Mouse (Mus musculus) lung, adult 2 months (tissue): ENCODE measurements around the gene Fdxacb1. TPM values are rescaled to one million over a fixed set of nuclear protein-coding genes. Genes with fewer than 3 reads are reported as not detected.

Source experiments
- DNase-seq: peaks from one replicate; pipeline ENCODE4 v3.0.0; 2022
- H3K4me1 ChIP-seq: fragments of 200-500 bp; 2 replicates; pipeline ENCODE4 v1.6.1; 2011; ENCODE audit warnings: low read length; ENCODE audit not compliant: control insufficient read depth, insufficient read depth
- H3K4me3 ChIP-seq: fragments of 200-500 bp; replicated peaks from 2 replicates; pipeline ENCODE3; 2011; ENCODE audit warnings: low read depth, mild to moderate bottlenecking, control low read depth, low read length; ENCODE audit errors: extremely low read depth
- CTCF ChIP-seq: fragments of 200-500 bp; IDR thresholded peaks from 2 replicates; pipeline ENCODE4 v1.5.1; 2011; ENCODE audit warnings: mild to moderate bottlenecking, low read length, control low read depth; ENCODE audit not compliant: insufficient read depth
- POLR2A ChIP-seq: fragments of 200-500 bp; IDR thresholded peaks from 2 replicates; pipeline ENCODE4 v1.6.1; 2011; ENCODE audit warnings: low read depth, mild to moderate bottlenecking, control low read depth, low read length, borderline replicate concordance; ENCODE audit errors: extremely low read depth
- WGBS: fragments of 180-500 bp; shearing (Covaris S2); methylation state at CpG from one replicate; pipeline ENCODE4 v1.1.7; 2018; 5-methylcytosine and 5-hydroxymethylcytosine counted together
- polyA plus RNA-seq: library from polyadenylated mRNA; depleted of rRNA; stranded (reverse); fragments of >200 nt; gene quantifications from 2 replicates; pipeline ENCODE4 v1.2.3, GENCODE M21; 2012

Gene Fdxacb1
- polyA plus RNA-seq, 1 experiment = 5.0 TPM

DNA sequence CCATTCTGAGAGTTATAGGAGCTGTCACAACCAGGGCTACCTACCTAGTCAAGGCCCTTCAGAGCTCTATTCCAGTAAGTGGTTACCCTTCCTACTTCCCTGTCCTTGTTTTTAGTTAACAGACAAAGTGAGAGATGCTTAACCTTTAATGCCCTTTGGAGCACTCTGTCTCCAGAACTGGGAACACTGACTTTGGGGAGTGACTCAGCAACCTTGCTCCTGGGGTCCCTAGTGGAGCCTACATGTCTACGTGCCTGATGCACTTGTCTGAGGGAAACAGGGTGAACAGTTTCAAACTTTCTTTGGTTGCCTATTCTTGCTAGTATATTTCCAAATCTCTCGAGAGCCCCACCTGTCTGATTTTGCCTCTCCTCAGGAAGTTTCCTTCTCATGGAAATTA lies 25.3 kb upstream of the Fdxacb1 start:
- WGBS = 38% methylated on average over 2 of the region's 2 CpGs
- Histone ChIP-seq H3K4me3 (no peak overlapping the region), H3K4me1 (peaks cover 5% of the 10 kb centered on the region; the same call in 1 of the 2 replicates)
- no peak for DNase-seq
- TF ChIP-seq POLR2A (no peak), CTCF (no peak)

DNA sequence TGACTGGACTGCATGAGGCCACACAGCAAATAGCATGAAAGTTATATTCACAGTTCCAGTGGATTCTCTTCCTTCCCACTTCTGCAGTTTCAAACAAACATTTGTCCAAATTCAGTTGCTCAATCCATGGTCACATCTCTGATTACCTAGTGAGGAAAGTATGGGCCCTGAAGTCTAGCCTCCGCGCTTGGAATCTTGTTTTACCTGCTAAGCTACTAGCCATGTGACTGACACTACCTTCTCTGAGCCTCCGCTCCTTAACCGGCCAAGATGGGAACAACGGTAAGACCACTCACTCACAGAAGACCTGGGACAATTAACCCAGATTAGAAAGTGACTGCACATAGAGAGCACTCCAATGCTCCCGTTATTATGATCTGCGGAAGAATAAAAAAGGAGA lies 22.2 kb upstream of the Fdxacb1 start:
- Histone ChIP-seq H3K4me3 (peak overlapping the region; percentile 81), H3K4me1 (peaks cover 6% of the 10 kb centered on the region; the same call in 1 of the 2 replicates)
- WGBS = 30% methylated on average over 7 of the region's 7 CpGs
- no peak for TF ChIP-seq CTCF
- TF ChIP-seq POLR2A = no peak
- peak; percentile 56 for DNase-seq

GRCm38 (mm10) chr9:50746214-50746677 lies 21.8 kb upstream of the Fdxacb1 start, which contains the start of gene 2310030G06Rik:
Gene 2310030G06Rik, minus strand, starts transcription at chr9:50746536.
- peak within 1 kb of the TSS; percentile 81 for H3K4me3 ChIP-seq
- WGBS = 12% methylated on average over 19 of the region's 19 CpGs
- TF ChIP-seq CTCF = 0 out of 2 replicates have a peak, but pooled peaks have one; percentile 18
- TF ChIP-seq POLR2A = peak; percentile 61; the same call in 1 of the 2 replicates
- peaks cover 6% of the 10 kb centered on the region; the same call in 1 of the 2 replicates for H3K4me1 ChIP-seq
- peak; percentile 67 for DNase-seq

DNA sequence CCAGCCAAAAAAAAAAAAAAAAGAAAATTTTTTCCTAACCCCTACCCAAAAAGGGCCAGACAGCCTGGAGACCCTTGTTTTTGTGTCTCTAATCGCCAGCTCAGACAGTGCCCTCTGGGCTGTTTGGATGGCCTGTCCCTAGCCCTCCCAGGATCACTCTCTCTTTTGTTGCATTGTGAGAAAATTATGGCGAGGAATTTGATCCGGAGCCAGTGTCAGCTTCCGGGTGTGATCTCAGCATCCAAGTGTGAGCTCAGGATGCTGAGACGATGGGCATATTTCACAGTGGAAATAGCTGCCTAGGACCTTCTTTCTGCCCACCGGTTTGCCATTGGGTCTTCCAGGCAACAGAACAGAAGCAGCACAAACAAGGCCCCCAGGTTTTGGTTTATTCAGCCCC lies 17.3 kb upstream of the Fdxacb1 start:
- H3K4me3 ChIP-seq = peak overlapping the region; percentile 54
- no peak for DNase-seq
- WGBS = 62% methylated on average over 6 of the region's 6 CpGs
- peaks cover 3% of the 10 kb centered on the region; the same call in 1 of the 2 replicates for H3K4me1 ChIP-seq
- no peak for TF ChIP-seq CTCF
- no peak for TF ChIP-seq POLR2A

- peak within 1 kb of the TSS; percentile 54 for H3K4me3 ChIP-seq
- whole genome bisulfite sequencing = 43% methylated on average over 22 of the region's 22 CpGs
- TF ChIP-seq POLR2A (no peak), CTCF (no peak)
These were observed 16.7 kb upstream of the Fdxacb1 start, which contains the start of gene Cryab for GRCm38 (mm10) chr9:50751323-50751722. Gene Cryab, plus strand, starts transcription at chr9:50751325.

DNA sequence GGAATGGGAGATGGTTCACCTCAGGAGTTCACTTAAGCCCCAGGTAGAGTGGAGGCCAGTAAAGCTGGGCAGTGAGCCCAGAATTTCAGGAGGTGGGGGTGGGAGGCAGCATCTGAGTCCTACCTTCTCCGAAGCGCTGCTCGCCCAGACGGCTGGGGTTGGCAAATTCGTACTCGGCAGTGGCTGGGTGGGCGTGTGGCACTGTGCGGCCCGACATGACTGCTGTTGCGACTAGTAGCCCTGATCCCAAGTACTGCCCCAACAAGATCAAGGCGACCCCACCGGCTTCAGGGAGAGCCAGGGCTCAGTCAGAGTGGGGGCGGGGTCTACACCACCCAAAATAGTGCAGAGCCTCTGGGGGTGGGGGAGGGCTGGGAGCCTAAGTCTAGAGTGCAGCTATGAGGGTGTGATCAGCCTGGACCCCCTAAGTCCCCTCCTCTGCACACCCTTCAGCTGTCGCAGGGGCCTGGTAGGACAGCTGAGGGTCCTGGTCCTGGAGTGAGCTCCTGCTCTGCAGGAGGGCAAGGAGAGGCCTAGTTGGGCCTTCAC lies 15.9 kb upstream of the Fdxacb1 start, which contains the start of gene Hspb2:
Gene Hspb2, minus strand, starts transcription at position 301 of the 549 bp plus-strand sequence.
- Histone ChIP-seq H3K4me1 (peaks cover 3% of the 10 kb centered on the region; the same call in 1 of the 2 replicates), H3K4me3 (peak within 1 kb of the TSS; percentile 84)
- peak; percentile 27; the same call in 1 of the 2 replicates for TF ChIP-seq POLR2A
- TF ChIP-seq CTCF = no peak
- WGBS = 41% methylated on average over 14 of the region's 14 CpGs
- peak; percentile 47 for DNase-seq

More at GRCm38 (mm10) chr9:50751323-50751722, 16.7 kb upstream of the Fdxacb1 start, which contains the start of gene Cryab:
- DNase-seq = peak; percentile 36
- H3K4me1 ChIP-seq = peaks cover 3% of the 10 kb centered on the region; the same call in 1 of the 2 replicates

- DNase-seq = peak; percentile 81
- Histone ChIP-seq H3K4me3 (peak overlapping the region; percentile 84), H3K4me1 (peaks cover 3% of the 10 kb centered on the region; the same call in 1 of the 2 replicates)
- TF ChIP-seq CTCF = no peak
- TF ChIP-seq POLR2A = peak; percentile 88; the same call in 1 of the 2 replicates
- 45% methylated on average over 17 of the region's 17 CpGs for WGBS
These were observed 15.0 kb upstream of the Fdxacb1 start for GRCm38 (mm10) chr9:50752784-50753615.

- TF ChIP-seq CTCF = no peak
- no peak for TF ChIP-seq POLR2A
- WGBS = 27% methylated on average over 7 of the region's 7 CpGs
- DNase-seq = peak; percentile 26
- H3K4me1 ChIP-seq = peaks cover 3% of the 10 kb centered on the region; the same call in 1 of the 2 replicates
- H3K4me3 ChIP-seq = peak overlapping the region; percentile 84
These were observed 14.1 kb upstream of the Fdxacb1 start for GRCm38 (mm10) chr9:50753947-50754346.

- Histone ChIP-seq H3K4me1 (no peaks in the 10 kb centered on the region; the same call in 1 of the 2 replicates), H3K4me3 (no peak overlapping the region)
- TF ChIP-seq POLR2A (no peak), CTCF (no peak)
- 64% methylated on average over 5 of the region's 5 CpGs for WGBS
- DNase-seq = no peak
These were observed 11.3 kb upstream of the Fdxacb1 start for GRCm38 (mm10) chr9:50756711-50757110.

- 41% methylated on average over 6 of the region's 6 CpGs for WGBS
- no peak overlapping the region for H3K4me3 ChIP-seq
These were observed 6.4 kb upstream of the Fdxacb1 start for GRCm38 (mm10) chr9:50761520-50762243.

More at GRCm38 (mm10) chr9:50761520-50762243, 6.4 kb upstream of the Fdxacb1 start:
- TF ChIP-seq POLR2A = no peak
- no peak for TF ChIP-seq CTCF
- H3K4me1 ChIP-seq = no peaks in the 10 kb centered on the region; the same call in 1 of the 2 replicates
- DNase-seq = no peak
